Mouse (Mus musculus): Measurements from ENCODE around the gene Mmp20.

GRCm38 (mm10) chr9:7682081-7682618 is 54.1 kb downstream of the Mmp20 start:
- no peak for TF ChIP-seq MAX (IDR thresholded peaks at IDR 0.05; ENCODE audit: low read length)
- TF ChIP-seq CTCF (IDR thresholded peaks at IDR 0.05 in 2 of 3, conservative IDR thresholded peaks at IDR 0.05 in 1 of 3; ENCODE audit: control insufficient read depth in 1 of 3, insufficient read depth in 1 of 3, low read depth in 2 of 3, low read length in 3 of 3, poor library complexity in 1 of 3, severe bottlenecking in 1 of 3) = no peak
- TF ChIP-seq RCOR1 (IDR thresholded peaks at IDR 0.05; ENCODE audit: low read depth, low read length) = no peak
- no peak for TF ChIP-seq UBTF (IDR thresholded peaks at IDR 0.05; ENCODE audit: borderline replicate concordance, insufficient read depth, low read depth, low read length)
- no peak for TF ChIP-seq ZNF384 (IDR thresholded peaks at IDR 0.05; ENCODE audit: low read depth, low read length)

Data from MEL (cell line).